Comparison of ENCODE assay signal across 8 mouse cellular contexts in genomic region chr6:115995531-115995941, GRCm38 (mm10). TPM values are rescaled to one million over a fixed set of nuclear protein-coding genes. Genes with fewer than 3 reads are reported as not detected.
DNase-seq lines count a peak whose midpoint lies in the region; ATAC-seq and TF ChIP-seq lines count a peak whose summit lies in the region.

No protein-coding gene starts in this region.

- in situ Hi-C loops in CH12.LX (cut with MboI; ENCODE audit: low pct_ligation_motif_present, low pct_unique_long_range_greater_than_20kb, low sequenced_read_pairs): loop anchor here (5.0 kb wide), 1 partner anchor 93 kb away; no protein-coding TSS in a partner anchor

- no peak for TF ChIP-seq CTCF in CH12.LX (conservative IDR thresholded peaks at IDR 0.05 in 1 of 2, IDR thresholded peaks at IDR 0.05 in 1 of 2; ENCODE audit: low read depth in 2 of 2, low read length in 2 of 2)
- TF ChIP-seq CTCF in forebrain, postnatal 0 days (IDR thresholded peaks at IDR 0.05; ENCODE audit: low read depth): no peak
- no peak for TF ChIP-seq CTCF in liver, postnatal 0 days (IDR thresholded peaks at IDR 0.05; ENCODE audit: low read depth)

- H3K27ac ChIP-seq in CH12.LX (ENCODE audit: insufficient read depth, low read depth): peak overlapping the region; percentile 92
- no peak overlapping the region for H3K27ac ChIP-seq in forebrain, postnatal 0 days (ENCODE audit: low read depth, low read length)
- peak overlapping the region; percentile 77 for H3K27ac ChIP-seq in liver, postnatal 0 days (ENCODE audit: low read depth)

- TF ChIP-seq EP300 in CH12.LX (IDR thresholded peaks at IDR 0.05; ENCODE audit: low read length): no peak
- no peak for TF ChIP-seq EP300 in liver, postnatal 0 days (IDR thresholded peaks at IDR 0.05; ENCODE audit: low read depth)

- ATAC-seq in forebrain, postnatal 0 days: no peak
- no peak for ATAC-seq in liver, postnatal 0 days

- peak; percentile 96 for DNase-seq in heart, adult 11 months
- DNase-seq in heart, adult 8-10 months (ENCODE audit: low spot score): no peak
- no peak for DNase-seq in CH12.LX (ENCODE audit: extremely low read depth)
- DNase-seq in forebrain, postnatal 0 days: no peak
- no peak for DNase-seq in liver, postnatal 0 days
- no peak for DNase-seq in natural killer cell, adult 2 months (ENCODE audit: low spot score in 2 of 2)
- no peak for DNase-seq in cerebellum, adult 18-20 months
- no peak for DNase-seq in left cerebral cortex, adult 11 months (ENCODE audit: low spot score)

- dilution Hi-C loops in CH12.LX (cut with MboI; ENCODE audit: extremely low pct_ligation_motif_present, extremely low pct_unique_long_range_greater_than_20kb, low sequenced_read_pairs): no loop called here

- H3K36me3 ChIP-seq in CH12.LX (replicated peaks in 1 of 2; ENCODE audit: control insufficient read depth in 1 of 2, insufficient read depth in 1 of 2, low read length in 1 of 2): no peaks in the 10 kb centered on the region
- H3K36me3 ChIP-seq in forebrain, postnatal 0 days (ENCODE audit: insufficient read depth): no peaks in the 10 kb centered on the region
- no peaks in the 10 kb centered on the region for H3K36me3 ChIP-seq in liver, postnatal 0 days (replicated peaks; ENCODE audit: insufficient read depth, low read length)

- H3K9ac ChIP-seq in CH12.LX (ENCODE audit: insufficient read depth, low read depth): no peak overlapping the region
- H3K9ac ChIP-seq in forebrain, postnatal 0 days: no peak overlapping the region
- no peak overlapping the region for H3K9ac ChIP-seq in liver, postnatal 0 days (replicated peaks)

- peaks cover 11% of the 10 kb centered on the region for H3K27me3 ChIP-seq in CH12.LX (replicated peaks)
- H3K27me3 ChIP-seq in forebrain, postnatal 0 days (ENCODE audit: insufficient read depth, low read length): peaks cover 18% of the 10 kb centered on the region
- peaks cover 35% of the 10 kb centered on the region for H3K27me3 ChIP-seq in liver, postnatal 0 days (ENCODE audit: insufficient read depth, low read length)

- H3K9me3 ChIP-seq in CH12.LX (replicated peaks; ENCODE audit: low read length): no peaks in the 10 kb centered on the region
- no peaks in the 10 kb centered on the region for H3K9me3 ChIP-seq in forebrain, postnatal 0 days (ENCODE audit: low read length)
- H3K9me3 ChIP-seq in liver, postnatal 0 days (ENCODE audit: low read length): no peaks in the 10 kb centered on the region

- H3K79me2 ChIP-seq in CH12.LX (replicated peaks; ENCODE audit: control insufficient read depth, extremely low read depth, insufficient read depth, poor library complexity, severe bottlenecking): peaks cover 35% of the 10 kb centered on the region

- TF ChIP-seq POLR2A in CH12.LX (IDR thresholded peaks at IDR 0.05; ENCODE audit: low read depth, low read length): no peak

- WGBS in forebrain, postnatal 0 days: 43% methylated on average over 4 of the region's 4 CpGs
- WGBS in liver, postnatal 0 days (ENCODE audit: insufficient replicate concordance): 34% methylated on average over 4 of the region's 4 CpGs

- H3K4me3 ChIP-seq in CH12.LX (replicated peaks in 1 of 3; ENCODE audit: low read depth in 2 of 3, low read length in 2 of 3, poor library complexity in 1 of 3): peak overlapping the region in 2 of 3 experiments; percentile 18 to 26
- H3K4me3 ChIP-seq in forebrain, postnatal 0 days (ENCODE audit: low read depth, low read length): peak overlapping the region; percentile 62; the same call in 1 of the 2 replicates
- H3K4me3 ChIP-seq in liver, postnatal 0 days (ENCODE audit: low read depth, low read length): peak overlapping the region; percentile 57; the same call in 1 of the 2 replicates

- H3K4me2 ChIP-seq in CH12.LX (ENCODE audit: insufficient read depth, low read depth, poor library complexity, severe bottlenecking): peak overlapping the region; percentile 52
- peak overlapping the region; percentile 94 for H3K4me2 ChIP-seq in forebrain, postnatal 0 days (ENCODE audit: low read depth)
- H3K4me2 ChIP-seq in liver, postnatal 0 days (ENCODE audit: low read depth, low read length): peak overlapping the region; percentile 79

- no peak for TF ChIP-seq RAD21 in CH12.LX (IDR thresholded peaks at IDR 0.05; ENCODE audit: low read depth, low read length)

- H3K4me1 ChIP-seq in CH12.LX (ENCODE audit: control insufficient read depth in 1 of 2, insufficient read depth in 2 of 2): peaks cover 30 to 77% of the 10 kb centered on the region in 2 experiments
- H3K4me1 ChIP-seq in forebrain, postnatal 0 days (ENCODE audit: insufficient read depth): peaks cover 9% of the 10 kb centered on the region
- peaks cover 18% of the 10 kb centered on the region for H3K4me1 ChIP-seq in liver, postnatal 0 days (ENCODE audit: insufficient read depth)

TF ChIP-seq in CH12.LX, 34 proteins besides CTCF, POLR2A, EP300 and RAD21:
- TF ChIP-seq UBTF (IDR thresholded peaks at IDR 0.05; ENCODE audit: low read depth, low read length): no peak
- TF ChIP-seq JUND (conservative IDR thresholded peaks at IDR 0.05; ENCODE audit: low read depth, low read length): no peak
- no peak for TF ChIP-seq TCF12 (IDR thresholded peaks at IDR 0.05; ENCODE audit: low read depth, low read length)
- no peak for TF ChIP-seq ZNF384 (IDR thresholded peaks at IDR 0.05; ENCODE audit: low read depth, low read length)
- TF ChIP-seq MAZ (IDR thresholded peaks at IDR 0.05; ENCODE audit: low read depth, low read length): no peak; the same call in 1 of the 2 replicates
- TF ChIP-seq ELF1 (IDR thresholded peaks at IDR 0.05; ENCODE audit: low read depth, low read length): no peak
- TF ChIP-seq USF1 (IDR thresholded peaks at IDR 0.05; ENCODE audit: low read depth, low read length): no peak
- TF ChIP-seq SMC3 (IDR thresholded peaks at IDR 0.05; ENCODE audit: low read depth, low read length): no peak
- no peak for TF ChIP-seq JUN (IDR thresholded peaks at IDR 0.05; ENCODE audit: insufficient read depth, low read depth, low read length)
- TF ChIP-seq NELFE (IDR thresholded peaks at IDR 0.05; ENCODE audit: low read depth, low read length): no peak
- no peak for TF ChIP-seq PAX5 (IDR thresholded peaks at IDR 0.05; ENCODE audit: low read length)
- TF ChIP-seq ZKSCAN1 (IDR thresholded peaks at IDR 0.05; ENCODE audit: borderline replicate concordance, low read depth, low read length): no peak
- TF ChIP-seq GABPA (IDR thresholded peaks at IDR 0.05; ENCODE audit: insufficient replicate concordance, low read depth, low read length): no peak
- TF ChIP-seq ZC3H11A (IDR thresholded peaks at IDR 0.05; ENCODE audit: low read depth, low read length): no peak
- no peak for TF ChIP-seq ZMIZ1 (IDR thresholded peaks at IDR 0.05; ENCODE audit: low read depth, low read length)

RNA-seq across cellular contexts. Expression of gene Plxnd1, which starts 0.7 kb away (rescaled TPM):
- 10 to 100 TPM; 43.8 to 75.7 (median 63.5) TPM for total RNA-seq in heart, adult 8-10 months (2022)
- total RNA-seq in CH12.LX (2012; rRNA removed): 69.2 and 73.8 TPM in 2 replicates
- 20.4 and 27.7 TPM in 2 replicates for total RNA-seq in CH12.LX (2014; rRNA removed)
- polyA plus RNA-seq in CH12.LX (2012; ENCODE audit: insufficient read length, low read depth): 49.3 and 63.2 TPM in 2 replicates
- total RNA-seq in forebrain, postnatal 0 days (2014; rRNA removed): 44.1 and 63.3 TPM in 2 replicates
- 16.9 and 17.6 TPM in 2 replicates for polyA plus RNA-seq in forebrain, postnatal 0 days (2015; fragmentation: Nextera tagmentation; extraction: Ambion mirVana)
- 8.5 and 8.7 TPM in 2 replicates for polyA plus RNA-seq in liver, postnatal 0 days (2015; fragmentation: Nextera tagmentation; extraction: Ambion mirVana)

RNA-seq across cellular contexts. Expression of gene H1foo, which starts 50.8 kb away (rescaled TPM):
- not detected for total RNA-seq in heart, adult 8-10 months (2022)
- total RNA-seq in CH12.LX (2012; rRNA removed) (0.89 and 1.3 TPM in 2 replicates), CH12.LX (2014; rRNA removed) (0.77 and 0.90 TPM in 2 replicates)
- 1.0 and 1.4 TPM in 2 replicates for polyA plus RNA-seq in CH12.LX (2012; ENCODE audit: insufficient read length, low read depth)
- total RNA-seq in forebrain, postnatal 0 days (2014; rRNA removed): not detected in 2 replicates
- polyA plus RNA-seq in forebrain, postnatal 0 days (2015; fragmentation: Nextera tagmentation; extraction: Ambion mirVana): not detected in 2 replicates
- not detected in 2 replicates for polyA plus RNA-seq in liver, postnatal 0 days (2015; fragmentation: Nextera tagmentation; extraction: Ambion mirVana)
